Mouse (Mus musculus) forebrain, embryonic 14.5 days (tissue): ENCODE results near the gene Anxa9. TPM values are rescaled to one million over a fixed set of nuclear protein-coding genes. Genes with fewer than 3 reads are reported as not detected.
A peak's percentile ranks its signal among the peaks of the same experiment; 100 is the strongest.

Source experiments
- ATAC-seq: fragments of 200-750 bp; cut with Nextera tagmentation; 2 replicates; pipeline ENCODE4 v1.8.0; 2017; ENCODE audit warnings: mild to moderate bottlenecking, moderate library complexity
- DNase-seq: peaks from one replicate; pipeline ENCODE4 v3.0.0-alpha.2; 2015; ENCODE audit warnings: low spot score
- H3K27ac ChIP-seq: fragments of 300-500 bp; sonication (generic); 2 replicates; pipeline ENCODE4 v1.5.1; 2014; ENCODE audit warnings: low read depth, mild to moderate bottlenecking, control low read depth, low read length, moderate library complexity
- H3K27me3 ChIP-seq: fragments of 300-500 bp; sonication (generic); replicated peaks from 2 replicates; pipeline ENCODE4 v1.6.1; 2014; ENCODE audit warnings: low read length, control low read depth, mixed read lengths; ENCODE audit not compliant: control insufficient read depth, insufficient read depth
- H3K36me3 ChIP-seq: fragments of 300-500 bp; sonication (generic); 2 replicates; pipeline ENCODE4 v1.6.1; 2014; ENCODE audit warnings: low read length, control low read depth; ENCODE audit not compliant: control insufficient read depth, insufficient read depth
- H3K4me1 ChIP-seq: fragments of 300-500 bp; sonication (generic); 2 replicates; pipeline ENCODE4 v1.6.1; 2014; ENCODE audit warnings: antibody characterized with exemption, low read length, control low read depth; ENCODE audit not compliant: control insufficient read depth, insufficient read depth
- H3K4me2 ChIP-seq: fragments of 300-500 bp; sonication (generic); 2 replicates; pipeline ENCODE4 v1.6.1; 2014; ENCODE audit warnings: mild to moderate bottlenecking, control low read depth, low read length
- H3K4me3 ChIP-seq: fragments of 300-500 bp; sonication (generic); 2 replicates; pipeline ENCODE4 v1.5.1; 2014; ENCODE audit warnings: low read depth, low read length, control low read depth
- H3K9ac ChIP-seq: fragments of 300-500 bp; sonication (generic); 2 replicates; pipeline ENCODE4 v1.6.1; 2014; ENCODE audit warnings: mild to moderate bottlenecking, low read length, control low read depth, moderate library complexity
- H3K9me3 ChIP-seq: fragments of 300-500 bp; sonication (generic); replicated peaks from 2 replicates; pipeline ENCODE4 v1.6.1; 2016; ENCODE audit warnings: low read length, control low read depth, mixed read lengths; ENCODE audit not compliant: control insufficient read depth
- WGBS: fragments of 180-500 bp; shearing (Covaris S2); extraction: QIAGEN DNeasy Blood & Tissue Kit; methylation state at CpG from one replicate; pipeline ENCODE4 v1.1.7; 2014; 5-methylcytosine and 5-hydroxymethylcytosine counted together
- polyA plus RNA-seq: library from polyadenylated mRNA; unstranded; fragments of >200 nt; fragmentation: Nextera tagmentation; extraction: Ambion mirVana; gene quantifications from 2 replicates; pipeline ENCODE4 v1.2.1, GENCODE M21; 2014

The Anxa9 gene
- polyA plus RNA-seq, 1 experiment from 2014 or later: 0.27 TPM

GRCm38 (mm10) chr3:95290156-95290555 lies 16.8 kb downstream of the Anxa9 start:
- 80% methylated on average over 6 of the region's 6 CpGs for WGBS
- Histone ChIP-seq H3K4me1 (no peaks in the 10 kb centered on the region), H3K9ac (no peak overlapping the region), H3K27ac (no peak overlapping the region), H3K9me3 (no peaks in the 10 kb centered on the region), H3K36me3 (peaks cover 78% of the 10 kb centered on the region), H3K4me2 (no peak overlapping the region), H3K27me3 (no peaks in the 10 kb centered on the region), H3K4me3 (no peak overlapping the region)
- no peak for ATAC-seq
- DNase-seq: no peak

DNA sequence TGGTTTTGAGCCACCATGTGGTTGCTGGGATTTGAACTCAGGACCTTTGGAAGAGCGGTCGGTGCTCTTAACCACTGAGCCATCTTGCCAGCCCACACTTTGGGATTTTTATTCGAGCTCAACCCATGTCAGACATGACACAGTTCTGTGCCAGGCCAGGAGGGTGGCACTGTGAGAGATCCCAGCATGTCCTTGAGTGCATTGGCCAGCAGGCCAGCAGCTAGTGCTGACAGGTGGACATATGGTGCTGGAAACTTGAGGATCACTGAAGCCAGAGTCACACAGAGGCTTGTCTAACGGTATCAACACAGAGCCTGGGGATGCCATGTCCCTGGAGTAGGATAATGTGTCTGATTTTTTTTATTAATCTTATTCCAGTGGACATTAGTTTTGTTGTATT lies 17.6 kb downstream of the Anxa9 start:
- Histone ChIP-seq H3K27ac (no peak overlapping the region), H3K4me3 (no peak overlapping the region), H3K4me1 (peaks cover 2% of the 10 kb centered on the region), H3K9ac (no peak overlapping the region), H3K36me3 (peaks cover 70% of the 10 kb centered on the region), H3K27me3 (no peaks in the 10 kb centered on the region), H3K4me2 (no peak overlapping the region), H3K9me3 (no peaks in the 10 kb centered on the region)
- DNase-seq: no peak
- no peak for ATAC-seq
- WGBS: 95% methylated on average over 4 of the region's 4 CpGs

DNA sequence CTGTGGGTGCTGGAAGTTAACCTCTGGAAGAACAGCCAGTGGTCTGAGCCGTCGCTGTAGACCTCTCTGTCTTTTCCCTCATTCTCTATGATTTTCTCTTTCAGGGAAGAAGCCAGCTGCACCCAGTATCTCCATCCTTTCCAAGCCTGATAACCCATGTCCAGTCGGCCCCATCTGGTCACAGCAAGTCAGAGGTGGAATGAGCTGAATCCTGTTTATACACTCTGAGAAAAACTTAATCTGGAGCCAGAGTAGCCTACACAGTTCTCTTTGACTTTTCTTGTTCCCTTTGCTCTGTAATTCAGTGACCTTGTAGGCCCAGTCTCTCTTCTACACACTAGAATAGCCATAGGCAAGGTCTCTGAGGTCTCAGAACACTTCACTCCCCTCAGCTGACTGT lies 19.4 kb downstream of the Anxa9 start:
- WGBS: 91% methylated on average over 3 of the region's 3 CpGs

DNA sequence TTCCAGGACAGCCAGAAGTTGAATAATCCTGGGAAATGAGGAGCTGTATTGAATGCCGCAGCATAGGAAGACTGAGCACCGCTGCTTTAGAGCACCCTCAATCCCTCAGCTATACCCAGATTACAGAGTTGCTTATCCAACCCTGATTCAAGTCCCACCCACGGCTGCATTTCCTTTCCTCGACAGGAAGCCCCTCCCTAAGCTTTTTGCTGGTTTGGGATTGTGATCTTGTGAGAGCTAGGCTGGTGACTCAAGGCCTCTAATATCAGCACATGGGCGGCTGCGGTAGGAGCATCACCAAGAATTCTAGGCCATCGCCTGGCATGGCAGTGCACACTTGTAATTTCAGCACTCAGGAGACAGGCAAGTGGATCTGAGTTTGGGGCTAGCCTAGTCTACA lies 20.5 kb downstream of the Anxa9 start:
- peaks cover 44% of the 10 kb centered on the region for H3K36me3 ChIP-seq
- no peak overlapping the region for H3K4me3 ChIP-seq
- no peak overlapping the region for H3K9ac ChIP-seq
- peaks cover 11% of the 10 kb centered on the region for H3K4me1 ChIP-seq
- 88% methylated on average over 7 of the region's 7 CpGs for WGBS
- H3K27ac ChIP-seq: no peak overlapping the region
- H3K4me2 ChIP-seq: no peak overlapping the region
- no peaks in the 10 kb centered on the region for H3K9me3 ChIP-seq
- ATAC-seq (no peak), DNase-seq (no peak)
- no peaks in the 10 kb centered on the region for H3K27me3 ChIP-seq

More for the DNA sequence above, 19.4 kb downstream of the Anxa9 start:
- no peak for ATAC-seq
- H3K27ac ChIP-seq: no peak overlapping the region
- H3K4me1 ChIP-seq: peaks cover 11% of the 10 kb centered on the region
- peaks cover 53% of the 10 kb centered on the region for H3K36me3 ChIP-seq
- H3K9ac ChIP-seq: no peak overlapping the region
- DNase-seq: no peak
- no peak overlapping the region for H3K4me2 ChIP-seq
- no peaks in the 10 kb centered on the region for H3K27me3 ChIP-seq
- no peaks in the 10 kb centered on the region for H3K9me3 ChIP-seq
- H3K4me3 ChIP-seq: no peak overlapping the region

DNA sequence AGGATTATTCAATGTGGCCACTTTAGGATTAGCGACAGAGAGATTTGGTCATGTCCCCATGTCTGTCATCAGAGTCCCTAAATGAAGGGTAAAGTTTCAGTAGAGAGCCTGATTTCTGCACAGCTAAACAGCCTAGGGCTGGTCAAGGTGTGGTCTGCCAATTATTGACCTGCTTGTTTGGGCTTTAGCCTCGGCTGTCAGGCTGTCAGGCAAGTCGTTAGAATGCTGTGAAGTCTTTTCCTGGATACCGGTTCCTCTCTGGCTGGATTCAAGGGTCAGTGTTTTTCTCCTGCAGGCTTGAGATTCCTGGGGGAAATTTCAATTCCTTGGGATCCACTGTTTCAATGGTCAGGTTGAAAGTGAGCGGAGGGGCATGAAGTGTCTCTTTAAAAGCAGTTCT lies 21.0 kb downstream of the Anxa9 start:
- Histone ChIP-seq H3K4me1 (peaks cover 11% of the 10 kb centered on the region), H3K4me2 (no peak overlapping the region)
- 66% methylated on average over 5 of the region's 5 CpGs for WGBS

GRCm38 (mm10) chr3:95285390-95285789 lies 21.6 kb downstream of the Anxa9 start:
- Histone ChIP-seq H3K9ac (0 out of 2 replicates have a peak overlapping the region, but pooled peaks have one; percentile 17), H3K4me2 (no peak overlapping the region), H3K4me1 (peaks cover 11% of the 10 kb centered on the region), H3K27me3 (no peaks in the 10 kb centered on the region), H3K9me3 (no peaks in the 10 kb centered on the region), H3K27ac (no peak overlapping the region), H3K4me3 (no peak overlapping the region), H3K36me3 (peaks cover 33% of the 10 kb centered on the region)
- 96% methylated on average over 5 of the region's 5 CpGs for WGBS
- ATAC-seq (no peak), DNase-seq (no peak)

More for the DNA sequence above, 21.0 kb downstream of the Anxa9 start:
- no peak overlapping the region for H3K4me3 ChIP-seq
- no peak overlapping the region for H3K9ac ChIP-seq
- H3K36me3 ChIP-seq: peaks cover 39% of the 10 kb centered on the region
- no peak overlapping the region for H3K27ac ChIP-seq
- no peak for DNase-seq
- no peaks in the 10 kb centered on the region for H3K9me3 ChIP-seq
- H3K27me3 ChIP-seq: no peaks in the 10 kb centered on the region
- ATAC-seq: no peak

- Histone ChIP-seq H3K9ac (peak overlapping the region; percentile 87), H3K4me2 (peak overlapping the region; percentile 63), H3K36me3 (peaks cover 26% of the 10 kb centered on the region), H3K27me3 (no peaks in the 10 kb centered on the region), H3K27ac (no peak overlapping the region), H3K4me1 (peaks cover 11% of the 10 kb centered on the region), H3K4me3 (0 out of 2 replicates have a peak overlapping the region, but pooled peaks have one; percentile 67), H3K9me3 (no peaks in the 10 kb centered on the region)
- DNase-seq (no peak), ATAC-seq (no peak)
- 91% methylated on average over 12 of the region's 12 CpGs for WGBS
Measured at GRCm38 (mm10) chr3:95284501-95285281, 22.3 kb downstream of the Anxa9 start.

DNA sequence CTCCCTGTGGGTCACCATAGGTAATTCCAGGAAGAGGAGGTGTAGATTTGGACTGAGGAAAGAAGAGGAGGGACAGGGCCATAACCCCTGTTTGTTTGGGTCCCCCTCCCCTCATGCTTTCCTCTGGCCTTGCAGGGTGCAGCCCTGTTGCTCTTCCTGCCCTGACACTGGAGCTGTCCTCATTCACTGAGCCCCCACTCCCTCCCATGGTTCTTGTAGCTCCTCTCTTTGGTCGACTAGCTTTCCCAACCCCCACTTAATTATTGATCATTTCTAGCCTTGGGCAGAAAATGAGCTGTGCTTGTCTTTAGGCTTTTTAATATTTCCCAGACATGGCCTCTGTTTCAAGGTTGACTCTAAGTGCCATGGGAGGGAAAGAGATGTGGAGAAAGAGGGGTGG lies 22.9 kb downstream of the Anxa9 start:
- peak overlapping the region; percentile 67 for H3K4me3 ChIP-seq
- H3K9me3 ChIP-seq: no peaks in the 10 kb centered on the region
- DNase-seq (no peak), ATAC-seq (no peak)
- H3K4me1 ChIP-seq: peaks cover 11% of the 10 kb centered on the region
- H3K36me3 ChIP-seq: peaks cover 20% of the 10 kb centered on the region
- peak overlapping the region; percentile 87 for H3K9ac ChIP-seq
- H3K4me2 ChIP-seq: peak overlapping the region; percentile 63
- 0 out of 2 replicates have a peak overlapping the region, but pooled peaks have one; percentile 95 for H3K27ac ChIP-seq
- H3K27me3 ChIP-seq: no peaks in the 10 kb centered on the region
- WGBS: 17% methylated on average over 1 of the region's 1 CpGs

GRCm38 (mm10) chr3:95283589-95283941 lies 23.4 kb downstream of the Anxa9 start:
- Histone ChIP-seq H3K36me3 (peaks cover 16% of the 10 kb centered on the region), H3K9me3 (no peaks in the 10 kb centered on the region), H3K27ac (peak overlapping the region; percentile 95), H3K27me3 (no peaks in the 10 kb centered on the region), H3K9ac (peak overlapping the region; percentile 87), H3K4me1 (peaks cover 11% of the 10 kb centered on the region), H3K4me3 (peak overlapping the region; percentile 67), H3K4me2 (peak overlapping the region; percentile 63)
- DNase-seq (no peak), ATAC-seq (no peak)
- WGBS: 2% methylated on average over 7 of the region's 7 CpGs
